Mouse (Mus musculus): Measurements from ENCODE around the gene Lpgat1.

Gene Lpgat1

GRCm38 (mm10) chr1:191733822-191734221 lies 16.2 kb downstream of the Lpgat1 start:
- no peak for DNase-seq (ENCODE audit: low spot score)

GRCm38 (mm10) chr1:191736425-191736824 lies 18.8 kb downstream of the Lpgat1 start:
- no peak for DNase-seq (ENCODE audit: low spot score)

GRCm38 (mm10) chr1:191737871-191738270 lies 20.2 kb downstream of the Lpgat1 start:
- DNase-seq (ENCODE audit: low spot score): no peak

- DNase-seq (ENCODE audit: low spot score): no peak
These were observed 21.1 kb downstream of the Lpgat1 start for GRCm38 (mm10) chr1:191738726-191739125.

- DNase-seq (ENCODE audit: low spot score): no peak
These were observed 23.1 kb downstream of the Lpgat1 start for GRCm38 (mm10) chr1:191740587-191741361.

- no peak for DNase-seq (ENCODE audit: low spot score)
These were observed 24.0 kb downstream of the Lpgat1 start for GRCm38 (mm10) chr1:191741635-191742034.

- DNase-seq (ENCODE audit: low spot score): no peak
These were observed 30.8 kb downstream of the Lpgat1 start for GRCm38 (mm10) chr1:191748431-191748830.

- no peak for DNase-seq (ENCODE audit: low spot score)
These were observed 39.0 kb downstream of the Lpgat1 start for GRCm38 (mm10) chr1:191756520-191757199.

GRCm38 (mm10) chr1:191774106-191774505 lies 56.5 kb downstream of the Lpgat1 start:
- no peak for DNase-seq (ENCODE audit: low spot score)

GRCm38 (mm10) chr1:191775116-191775515 lies 57.5 kb downstream of the Lpgat1 start:
- DNase-seq (ENCODE audit: low spot score): no peak

GRCm38 (mm10) chr1:191777521-191777920 lies 59.9 kb downstream of the Lpgat1 start:
- DNase-seq (ENCODE audit: low spot score): no peak

- no peak for DNase-seq (ENCODE audit: low spot score)
These were observed 62.8 kb downstream of the Lpgat1 start for GRCm38 (mm10) chr1:191780470-191780869.

GRCm38 (mm10) chr1:191785108-191785507 lies 67.5 kb downstream of the Lpgat1 start:
- peak; percentile 44 for DNase-seq (ENCODE audit: low spot score)

GRCm38 (mm10) chr1:191786255-191786654 lies 68.6 kb downstream of the Lpgat1 start:
- no peak for DNase-seq (ENCODE audit: low spot score)

- DNase-seq (ENCODE audit: low spot score): no peak
These were observed 69.7 kb downstream of the Lpgat1 start for GRCm38 (mm10) chr1:191787379-191787778.

GRCm38 (mm10) chr1:191792991-191793390 lies 75.4 kb downstream of the Lpgat1 start:
- DNase-seq (ENCODE audit: low spot score): no peak

- no peak for DNase-seq (ENCODE audit: low spot score)
These were observed 76.4 kb downstream of the Lpgat1 start for GRCm38 (mm10) chr1:191793888-191794532.

GRCm38 (mm10) chr1:191796238-191796896 lies 78.7 kb downstream of the Lpgat1 start:
- DNase-seq (ENCODE audit: low spot score): no peak

GRCm38 (mm10) chr1:191802093-191802819 lies 84.6 kb downstream of the Lpgat1 start:
- DNase-seq (ENCODE audit: low spot score): no peak

GRCm38 (mm10) chr1:191802820-191803655 lies 85.4 kb downstream of the Lpgat1 start:
- no peak for DNase-seq (ENCODE audit: low spot score)

GRCm38 (mm10) chr1:191804747-191805146 lies 87.1 kb downstream of the Lpgat1 start:
- DNase-seq (ENCODE audit: low spot score): no peak

All from left cerebral cortex, adult 11 months (tissue).